Mouse (Mus musculus) heart, adult 10 weeks (tissue): ENCODE measurements around the gene Zfp788. TPM values are rescaled to one million over a fixed set of nuclear protein-coding genes. Genes with fewer than 3 reads are reported as not detected.

Experiments used
- polyA plus RNA-seq: library from polyadenylated mRNA; stranded (reverse); fragments of 350-450 nt; fragmentation: Illumina TruSeq; extraction: RNeasy Lipid Tissue Mini Kit (QIAGEN cat#74804); gene quantifications from one replicate; pipeline ENCODE4 v1.2.3, GENCODE M21; 2014; ENCODE audit warnings: low read depth, low replicate concordance

The Zfp788 gene
- 7.9 TPM for polyA plus RNA-seq

GRCm38 (mm10) chr7:41632409-41633220 is at the start of gene Zfp788:
TSS of gene Zfp788 (plus strand) at chr7:41633203.

GRCm38 (mm10) chr7:41599034-41599813 is 33.8 kb upstream of the Zfp788 start, which contains the start of gene 2610021A01Rik:
TSS of gene 2610021A01Rik (plus strand) at chr7:41599230.

Other genes with a start within 250 kb of the Zfp788 start
- 12.9 TPM for gene AI987944, start 239.8 kb upstream of the Zfp788 start, polyA plus RNA-seq
- 0.47 TPM for gene Vmn2r57, start 184.5 kb upstream of the Zfp788 start, polyA plus RNA-seq
- 0.16 TPM for gene Gm20449, start 133.8 kb upstream of the Zfp788 start, polyA plus RNA-seq
- gene AW146154, start 133.3 kb upstream of the Zfp788 start, polyA plus RNA-seq, result 5.2 TPM
- not detected for gene Gm6871, start 59.5 kb upstream of the Zfp788 start, polyA plus RNA-seq
- 7.7 TPM for gene 2610021A01Rik, start 34.0 kb upstream of the Zfp788 start, polyA plus RNA-seq
- gene Vmn2r58, start 239.5 kb downstream of the Zfp788 start, polyA plus RNA-seq, result not detected